ENCODE assay signal across 14 mouse cellular contexts in the genomic region with DNA sequence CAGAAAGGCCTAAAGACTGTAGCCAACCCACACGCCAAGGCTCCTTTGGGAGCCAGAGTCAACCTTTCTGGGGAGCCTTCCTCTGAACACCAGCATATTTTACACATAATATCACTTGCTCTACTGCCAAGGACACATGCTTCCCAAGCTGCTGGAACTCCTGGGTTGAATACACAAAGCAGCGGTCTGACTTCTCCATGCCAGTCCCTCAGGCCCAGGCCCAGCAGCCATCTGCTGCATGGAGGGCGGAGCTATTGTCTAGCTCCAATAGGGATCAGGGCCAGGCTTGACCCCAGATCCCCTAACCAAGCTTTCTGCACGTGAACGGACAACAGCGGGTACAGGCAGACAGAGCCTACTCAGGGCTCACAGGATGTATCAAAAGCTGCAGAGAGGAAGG. TPM values are rescaled to one million over a fixed set of nuclear protein-coding genes. Genes with fewer than 3 reads are reported as not detected.
DNase-seq lines count a peak whose midpoint lies in the region; ATAC-seq and TF ChIP-seq lines count a peak whose summit lies in the region.
"Had no signal": no experiment of that assay in that cellular context is flagged by ENCODE, and none has a peak within 500 bp of the region (broad histone marks: within the 10 kb centered on the region; RNA-seq: fewer than 3 reads in every experiment).

No protein-coding gene starts in this region.

- H3K9ac ChIP-seq in midbrain, embryonic 11.5 days (ENCODE audit: low read length), result no peak overlapping the region
- no peak overlapping the region for H3K9ac ChIP-seq in midbrain, embryonic 16.5 days (ENCODE audit: low read depth, low read length)
- H3K9ac ChIP-seq in stomach, postnatal 0 days (ENCODE audit: low read length), result no peak overlapping the region
- H3K9ac ChIP-seq: neural tube, embryonic 13.5 days had no signal

- TF ChIP-seq EP300 in stomach, postnatal 0 days (optimal IDR thresholded peaks at IDR 0.05), result no peak

- intact Hi-C loops in heart, postnatal 36 days (cut with DNase I), result no loop called here

- peak; percentile 49 to 57 for DNase-seq in cerebellum, postnatal 14 days
- no peak for DNase-seq in cerebellum, adult 8-10 months
- DNase-seq in midbrain, embryonic 11.5 days (ENCODE audit: low spot score, missing footprints), result peak; percentile 90
- DNase-seq in heart, postnatal 36 days, result peak; percentile 49 to 57
- no peak for DNase-seq in stomach, postnatal 0 days (ENCODE audit: low spot score)
- DNase-seq in liver, result no peak
- DNase-seq in layer of hippocampus, adult 11-12 months (ENCODE audit: low spot score), result no peak
- DNase-seq: cerebellum, adult 11 months; lung, adult 2 months had no signal

- WGBS in midbrain, embryonic 11.5 days, result 36% methylated on average over 6 of the region's 6 CpGs
- WGBS in midbrain, embryonic 16.5 days, result 24% methylated on average over 6 of the region's 6 CpGs
- 43% methylated on average over 6 of the region's 6 CpGs for WGBS in stomach, postnatal 0 days

- H3K4me3 ChIP-seq in midbrain, embryonic 11.5 days (ENCODE audit: low read depth, low read length), result no peak overlapping the region
- H3K4me3 ChIP-seq in midbrain, embryonic 16.5 days (ENCODE audit: low read depth, low read length), result no peak overlapping the region
- H3K4me3 ChIP-seq in stomach, postnatal 0 days (ENCODE audit: low read depth, low read length), result no peak overlapping the region
- H3K4me3 ChIP-seq: neural tube, embryonic 13.5 days had no signal

- peak; percentile 70 for ATAC-seq in midbrain, embryonic 11.5 days (ENCODE audit: low FRiP score)
- ATAC-seq in midbrain, embryonic 16.5 days, result no peak
- no peak; the same call in 1 of the 2 replicates for ATAC-seq in stomach, postnatal 0 days (ENCODE audit: low FRiP score, low TSS enrichment)
- ATAC-seq: intestine, embryonic 16.5 days had no signal

- H3K4me2 ChIP-seq in midbrain, embryonic 11.5 days, result no peak overlapping the region
- H3K4me2 ChIP-seq in midbrain, embryonic 16.5 days (ENCODE audit: low read length), result no peak overlapping the region
- H3K4me2 ChIP-seq in stomach, postnatal 0 days (replicated peaks; ENCODE audit: low read depth), result no peak overlapping the region
- H3K4me2 ChIP-seq: neural tube, embryonic 13.5 days had no signal

- H3K9me3 ChIP-seq in midbrain, embryonic 11.5 days (ENCODE audit: control insufficient read depth, low read length), result no peaks in the 10 kb centered on the region
- no peaks in the 10 kb centered on the region for H3K9me3 ChIP-seq in midbrain, embryonic 16.5 days (replicated peaks; ENCODE audit: control insufficient read depth, low read length, poor library complexity, severe bottlenecking)
- no peaks in the 10 kb centered on the region for H3K9me3 ChIP-seq in stomach, postnatal 0 days (ENCODE audit: control insufficient read depth, low read length)
- H3K9me3 ChIP-seq: neural tube, embryonic 13.5 days had no signal

- H3K36me3 ChIP-seq in midbrain, embryonic 11.5 days (ENCODE audit: control insufficient read depth, insufficient read depth, low read length), result no peaks in the 10 kb centered on the region
- peaks cover 3% of the 10 kb centered on the region; the same call in 1 of the 2 replicates for H3K36me3 ChIP-seq in midbrain, embryonic 16.5 days (ENCODE audit: control insufficient read depth, insufficient read depth, low read length)
- H3K36me3 ChIP-seq in stomach, postnatal 0 days (ENCODE audit: control insufficient read depth, insufficient read depth, low read length), result no peaks in the 10 kb centered on the region
- H3K36me3 ChIP-seq: neural tube, embryonic 13.5 days had no signal

- no peaks in the 10 kb centered on the region for H3K27me3 ChIP-seq in midbrain, embryonic 11.5 days (ENCODE audit: control insufficient read depth, insufficient read depth, low read length)
- no peaks in the 10 kb centered on the region for H3K27me3 ChIP-seq in midbrain, embryonic 16.5 days (ENCODE audit: control insufficient read depth, insufficient read depth, low read depth, low read length)
- no peaks in the 10 kb centered on the region for H3K27me3 ChIP-seq in stomach, postnatal 0 days (ENCODE audit: control insufficient read depth, insufficient read depth, low read length)

- H3K4me1 ChIP-seq in midbrain, embryonic 11.5 days (ENCODE audit: control insufficient read depth, insufficient read depth, low read length), result peaks cover 4% of the 10 kb centered on the region; the same call in 1 of the 2 replicates
- H3K4me1 ChIP-seq in midbrain, embryonic 16.5 days (ENCODE audit: control insufficient read depth, insufficient read depth, low read length), result no peaks in the 10 kb centered on the region
- H3K4me1 ChIP-seq in stomach, postnatal 0 days (replicated peaks; ENCODE audit: control insufficient read depth, insufficient read depth), result peaks cover 3% of the 10 kb centered on the region
- H3K4me1 ChIP-seq: neural tube, embryonic 13.5 days had no signal

- H3K27ac ChIP-seq in midbrain, embryonic 11.5 days (ENCODE audit: low read depth, low read length), result peak overlapping the region; percentile 40
- no peak overlapping the region for H3K27ac ChIP-seq in midbrain, embryonic 16.5 days (ENCODE audit: low read length)
- peak overlapping the region; percentile 67; the same call in 1 of the 2 replicates for H3K27ac ChIP-seq in stomach, postnatal 0 days (replicated peaks)
- H3K27ac ChIP-seq: neural tube, embryonic 13.5 days had no signal

- no peak for TF ChIP-seq CTCF in stomach, postnatal 0 days (IDR thresholded peaks at IDR 0.05; ENCODE audit: low read depth)

RNA-seq across cellular contexts. Expression of gene Cyb561, which starts 18.3 kb away (rescaled TPM):
- polyA plus RNA-seq in midbrain, embryonic 11.5 days (2014; fragmentation: Nextera tagmentation; extraction: Ambion mirVana), result 10.1 and 11.6 TPM in 2 replicates
- 83.7 and 87.0 TPM in 2 replicates for polyA plus RNA-seq in midbrain, embryonic 16.5 days (2015; fragmentation: Nextera tagmentation; extraction: Ambion mirVana)
- 10 to 100 TPM in 1 of 2 experiments, 1 to 10 TPM in 1; 9.2 to 12.1 TPM for total RNA-seq in heart, postnatal 36 days (2021)
- 56.1 and 58.3 TPM in 2 replicates for polyA plus RNA-seq in stomach, postnatal 0 days (2015; fragmentation: Nextera tagmentation; extraction: Ambion mirVana)

RNA-seq across cellular contexts. Expression of gene Ace, which starts 32.9 kb away (rescaled TPM):
- polyA plus RNA-seq in midbrain, embryonic 11.5 days (2014; fragmentation: Nextera tagmentation; extraction: Ambion mirVana), result 0.57 and 0.89 TPM in 2 replicates
- 7.0 and 8.2 TPM in 2 replicates for polyA plus RNA-seq in midbrain, embryonic 16.5 days (2015; fragmentation: Nextera tagmentation; extraction: Ambion mirVana)
- 10 to 100 TPM; 21.9 to 38.1 TPM for total RNA-seq in heart, postnatal 36 days (2021)
- 2.1 and 2.4 TPM in 2 replicates for polyA plus RNA-seq in stomach, postnatal 0 days (2015; fragmentation: Nextera tagmentation; extraction: Ambion mirVana)

RNA-seq across cellular contexts. Expression of gene Ace3, which starts 59.7 kb away (rescaled TPM):
- not detected in 2 replicates for polyA plus RNA-seq in midbrain, embryonic 11.5 days (2014; fragmentation: Nextera tagmentation; extraction: Ambion mirVana)
- 0.09 TPM in 1 of 2 replicates, not detected in the other for polyA plus RNA-seq in midbrain, embryonic 16.5 days (2015; fragmentation: Nextera tagmentation; extraction: Ambion mirVana)
- total RNA-seq in heart, postnatal 36 days (2021), result not detected
- polyA plus RNA-seq in stomach, postnatal 0 days (2015; fragmentation: Nextera tagmentation; extraction: Ambion mirVana), result not detected in 2 replicates
- total RNA-seq: layer of hippocampus, postnatal 14 days had no signal
- polyA plus RNA-seq: C2C12; neural tube, embryonic 13.5 days had no signal

Comparison
In these comparisons a context has a peak if more than half of its experiments do, and no peak if none do; other contexts are left out.
1. DNase-seq: peak in cerebellum, postnatal 14 days (2 of 2), midbrain, embryonic 11.5 days (single experiment) and heart, postnatal 36 days (2 of 2); none in cerebellum, adult 8-10 months (single experiment), stomach, postnatal 0 days (single experiment), liver (single experiment) and layer of hippocampus, adult 11-12 months (single experiment).